Mouse (Mus musculus) c-Kit-positive CD71-positive TER-119-positive erythroid progenitor cells, embryonic 14.5 days (primary cell): Measurements from ENCODE around the gene Sntg2.

Experiments used
- DNase-seq: peaks from one replicate; pipeline ENCODE4 v3.0.0-alpha.2; 2013; ENCODE audit warnings: low spot score

Sntg2 gene

GRCm38 (mm10) chr12:30272242-30272985, 100.8 kb downstream of the Sntg2 start:
- DNase-seq, result no peak

GRCm38 (mm10) chr12:30264206-30264605, 109.0 kb downstream of the Sntg2 start:
- no peak for DNase-seq

GRCm38 (mm10) chr12:30261187-30261586, 112.0 kb downstream of the Sntg2 start:
- no peak for DNase-seq

GRCm38 (mm10) chr12:30258641-30259040, 114.5 kb downstream of the Sntg2 start:
- DNase-seq, result no peak

- no peak for DNase-seq
Observed at GRCm38 (mm10) chr12:30257664-30258063, 115.5 kb downstream of the Sntg2 start.

- no peak for DNase-seq
Observed at GRCm38 (mm10) chr12:30256207-30256606, 117.0 kb downstream of the Sntg2 start.

GRCm38 (mm10) chr12:30254581-30254980, 118.6 kb downstream of the Sntg2 start:
- DNase-seq, result no peak

- DNase-seq, result no peak
Observed at GRCm38 (mm10) chr12:30252381-30252780, 120.8 kb downstream of the Sntg2 start.

GRCm38 (mm10) chr12:30251283-30251829, 121.8 kb downstream of the Sntg2 start:
- DNase-seq, result no peak

- DNase-seq, result no peak
Observed at GRCm38 (mm10) chr12:30249068-30249467, 124.1 kb downstream of the Sntg2 start.

- DNase-seq, result no peak
Observed at GRCm38 (mm10) chr12:30246286-30246945, 126.8 kb downstream of the Sntg2 start.

GRCm38 (mm10) chr12:30244194-30244593, 129.0 kb downstream of the Sntg2 start:
- DNase-seq, result no peak

GRCm38 (mm10) chr12:30240891-30241290, 132.3 kb downstream of the Sntg2 start:
- no peak for DNase-seq

- DNase-seq, result no peak
Observed at GRCm38 (mm10) chr12:30234940-30235339, 138.2 kb downstream of the Sntg2 start.

GRCm38 (mm10) chr12:30228004-30228403, 145.2 kb downstream of the Sntg2 start:
- no peak for DNase-seq

GRCm38 (mm10) chr12:30226247-30226646, 146.9 kb downstream of the Sntg2 start:
- no peak for DNase-seq

GRCm38 (mm10) chr12:30216762-30217441, 156.3 kb downstream of the Sntg2 start:
- DNase-seq, result no peak

- DNase-seq, result no peak
Observed at GRCm38 (mm10) chr12:30214761-30215160, 158.4 kb downstream of the Sntg2 start.

GRCm38 (mm10) chr12:30210388-30210787, 162.8 kb downstream of the Sntg2 start:
- DNase-seq, result no peak

- DNase-seq, result no peak
Observed at GRCm38 (mm10) chr12:30208527-30208926, 164.6 kb downstream of the Sntg2 start.

GRCm38 (mm10) chr12:30208087-30208486, 165.1 kb downstream of the Sntg2 start:
- DNase-seq, result no peak

GRCm38 (mm10) chr12:30204457-30204856, 168.7 kb downstream of the Sntg2 start:
- no peak for DNase-seq

GRCm38 (mm10) chr12:30202763-30203162, 170.4 kb downstream of the Sntg2 start:
- no peak for DNase-seq
